Mouse (Mus musculus): Measurements from ENCODE around the gene Btg4. TPM values are rescaled to one million over a fixed set of nuclear protein-coding genes. Genes with fewer than 3 reads are reported as not detected.

Gene Btg4
- total RNA-seq, 1 experiment, result not detected

DNA sequence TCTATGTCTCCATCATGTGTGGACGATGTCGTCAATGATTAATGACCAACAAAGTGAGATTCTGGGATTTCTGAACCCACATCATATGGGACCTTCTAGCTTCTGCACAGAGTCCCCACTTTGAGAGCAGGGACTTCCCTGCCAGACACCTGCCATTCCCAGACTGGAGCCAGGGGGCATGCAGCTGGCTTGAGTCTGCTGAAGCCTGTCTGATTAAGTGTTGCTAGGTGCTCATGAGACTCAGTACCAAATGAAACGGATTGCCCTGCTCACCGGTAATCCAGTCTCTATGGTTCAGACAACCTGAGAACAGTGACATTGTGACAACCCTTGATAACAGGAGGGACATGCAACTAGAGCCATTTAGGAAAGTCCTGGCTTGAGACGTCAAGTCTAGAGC, 103.3 kb downstream of the Btg4 start:
- H3K4me1 ChIP-seq (ENCODE audit: control insufficient read depth in 2 of 2, insufficient read depth in 2 of 2, low read length in 2 of 2, poor library complexity in 1 of 2), result no peaks in the 10 kb centered on the region
- TF ChIP-seq CHD2 (IDR thresholded peaks at IDR 0.05; ENCODE audit: low read depth, low read length), result no peak
- TF ChIP-seq MAFK (IDR thresholded peaks at IDR 0.05; ENCODE audit: insufficient read depth, low read depth, low read length), result no peak
- no peak for TF ChIP-seq ZC3H11A (IDR thresholded peaks at IDR 0.05; ENCODE audit: borderline replicate concordance, low read depth, low read length)
- in situ Hi-C loops (cut with MboI; ENCODE audit: low sequenced_read_pairs in 2 of 2, unreplicated experiment in 2 of 2), result loop anchor here in 1 of 2 experiments (5.0 kb wide), 1 partner anchor 128 kb away; no protein-coding TSS in a partner anchor
- no peak overlapping the region for H3K4me3 ChIP-seq (ENCODE audit: insufficient read depth in 1 of 2, low read depth in 1 of 2, low read length in 2 of 2, poor library complexity in 1 of 2, severe bottlenecking in 1 of 2)
- no peak for DNase-seq (ENCODE audit: low read depth, low spot score)
- H3K27ac ChIP-seq (ENCODE audit: insufficient read depth, low read depth, low read length, poor library complexity, severe bottlenecking), result no peak overlapping the region
- no peak overlapping the region for H3K9ac ChIP-seq (ENCODE audit: insufficient read depth, low read depth, low read length, poor library complexity, severe bottlenecking)
- H3K36me3 ChIP-seq (ENCODE audit: control insufficient read depth, insufficient read depth, low read length, poor library complexity, severe bottlenecking), result no peaks in the 10 kb centered on the region
- no peaks in the 10 kb centered on the region for H3K9me3 ChIP-seq (ENCODE audit: control insufficient read depth, insufficient read depth, low read depth, low read length)

DNA sequence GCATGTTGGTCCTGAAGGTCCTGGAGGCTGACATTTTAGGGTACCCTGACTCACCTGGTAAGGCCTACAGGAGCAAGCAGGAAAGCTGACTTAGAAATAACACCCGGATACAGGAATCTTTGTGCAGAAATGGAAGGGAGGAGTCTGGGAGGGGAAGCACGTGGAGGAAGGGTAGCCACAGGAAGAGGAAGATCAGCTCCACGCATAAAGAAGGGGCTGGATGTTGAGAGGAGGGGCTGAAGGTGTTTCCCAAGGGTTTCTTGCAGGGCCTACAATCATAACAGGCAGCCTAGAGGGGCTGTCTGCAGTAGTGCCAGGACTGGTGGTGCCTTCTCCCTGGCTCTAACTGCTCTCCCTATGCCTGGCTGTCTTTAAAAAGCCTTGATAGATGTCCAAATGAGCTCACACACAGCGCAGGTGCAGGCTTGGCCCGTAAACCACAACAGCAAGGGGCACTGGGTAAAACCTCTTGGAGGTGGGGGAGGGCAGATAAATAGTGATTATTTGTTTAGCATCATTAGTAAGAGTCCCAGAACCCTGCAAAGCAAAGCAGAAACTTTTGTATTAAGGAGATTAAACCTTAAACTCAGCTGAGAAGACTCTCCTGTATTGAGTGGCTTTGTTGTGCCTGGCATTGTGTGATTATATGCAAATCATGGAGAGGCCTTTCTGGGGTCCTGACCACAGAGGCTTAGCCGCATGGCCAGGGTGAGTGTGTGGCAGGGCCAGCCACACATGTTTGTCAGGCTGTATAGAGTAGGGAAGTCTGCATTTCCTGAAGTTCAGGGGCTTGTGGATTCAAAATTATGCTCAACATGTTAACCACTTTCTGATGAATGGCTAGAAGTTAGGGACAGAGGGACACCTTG, 104.8 kb downstream of the Btg4 start, which contains the start of gene Gm32742:
Gene Gm32742, minus strand, starts transcription at position 206 of the 869 bp plus-strand sequence.
- in situ Hi-C loops (cut with MboI; ENCODE audit: low sequenced_read_pairs in 2 of 2, unreplicated experiment in 2 of 2), result no loop called here
- Histone ChIP-seq H3K4me1 (ENCODE audit: control insufficient read depth in 2 of 2, insufficient read depth in 2 of 2, low read length in 2 of 2, poor library complexity in 1 of 2) (no peaks in the 10 kb centered on the region), H3K4me3 (ENCODE audit: insufficient read depth in 1 of 2, low read depth in 1 of 2, low read length in 2 of 2, poor library complexity in 1 of 2, severe bottlenecking in 1 of 2) (no peak within 1 kb of the TSS), H3K36me3 (ENCODE audit: control insufficient read depth, insufficient read depth, low read length, poor library complexity, severe bottlenecking) (no peaks in the 10 kb centered on the region), H3K9me3 (ENCODE audit: control insufficient read depth, insufficient read depth, low read depth, low read length) (no peaks in the 10 kb centered on the region), H3K27ac (ENCODE audit: insufficient read depth, low read depth, low read length, poor library complexity, severe bottlenecking) (no peak within 1 kb of the TSS), H3K9ac (ENCODE audit: insufficient read depth, low read depth, low read length, poor library complexity, severe bottlenecking) (no peak within 1 kb of the TSS)
- TF ChIP-seq CHD2 (IDR thresholded peaks at IDR 0.05; ENCODE audit: low read depth, low read length) (no peak), ZNF384 (IDR thresholded peaks at IDR 0.05; ENCODE audit: low read depth, low read length) (no peak), ZC3H11A (IDR thresholded peaks at IDR 0.05; ENCODE audit: borderline replicate concordance, low read depth, low read length) (no peak), MAFK (IDR thresholded peaks at IDR 0.05; ENCODE audit: insufficient read depth, low read depth, low read length) (no peak), HCFC1 (IDR thresholded peaks at IDR 0.05; ENCODE audit: borderline replicate concordance, insufficient read depth, low read length) (no peak)
- no peak for DNase-seq (ENCODE audit: low read depth, low spot score)

DNA sequence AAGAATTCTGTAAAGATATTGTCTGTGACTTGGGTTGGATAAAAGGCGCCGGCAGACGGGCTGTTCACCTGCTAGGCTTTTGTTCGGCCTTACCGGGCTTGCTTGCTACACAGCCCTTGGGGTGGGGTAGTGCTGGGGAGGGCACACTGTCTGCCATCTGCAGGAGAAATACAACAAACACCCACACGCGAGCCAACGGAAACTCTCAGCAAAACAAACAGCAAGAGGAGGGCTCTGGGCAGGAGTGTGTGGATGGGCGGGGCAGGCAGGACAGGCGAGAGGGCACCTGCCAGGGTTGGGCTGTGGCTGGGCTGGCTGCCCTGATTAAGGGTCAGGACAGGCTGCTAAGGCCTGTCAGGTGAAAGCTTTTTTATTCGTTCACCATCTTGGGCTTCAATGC, 107.3 kb downstream of the Btg4 start:
- no peaks in the 10 kb centered on the region for H3K9me3 ChIP-seq (ENCODE audit: control insufficient read depth, insufficient read depth, low read depth, low read length)
- DNase-seq (ENCODE audit: low read depth, low spot score), result no peak
- no peak overlapping the region for H3K27ac ChIP-seq (ENCODE audit: insufficient read depth, low read depth, low read length, poor library complexity, severe bottlenecking)
- no peak overlapping the region for H3K4me3 ChIP-seq (ENCODE audit: insufficient read depth in 1 of 2, low read depth in 1 of 2, low read length in 2 of 2, poor library complexity in 1 of 2, severe bottlenecking in 1 of 2)
- H3K9ac ChIP-seq (ENCODE audit: insufficient read depth, low read depth, low read length, poor library complexity, severe bottlenecking), result no peak overlapping the region
- H3K4me1 ChIP-seq (ENCODE audit: control insufficient read depth in 2 of 2, insufficient read depth in 2 of 2, low read length in 2 of 2, poor library complexity in 1 of 2), result no peaks in the 10 kb centered on the region
- TF ChIP-seq ZC3H11A (IDR thresholded peaks at IDR 0.05; ENCODE audit: borderline replicate concordance, low read depth, low read length), result no peak
- no peak for TF ChIP-seq MAFK (IDR thresholded peaks at IDR 0.05; ENCODE audit: insufficient read depth, low read depth, low read length)
- TF ChIP-seq ZNF384 (IDR thresholded peaks at IDR 0.05; ENCODE audit: low read depth, low read length), result no peak
- no peak for TF ChIP-seq HCFC1 (IDR thresholded peaks at IDR 0.05; ENCODE audit: borderline replicate concordance, insufficient read depth, low read length)
- no peak for TF ChIP-seq CHD2 (IDR thresholded peaks at IDR 0.05; ENCODE audit: low read depth, low read length)
- no peaks in the 10 kb centered on the region for H3K36me3 ChIP-seq (ENCODE audit: control insufficient read depth, insufficient read depth, low read length, poor library complexity, severe bottlenecking)
- in situ Hi-C loops (cut with MboI; ENCODE audit: low sequenced_read_pairs in 2 of 2, unreplicated experiment in 2 of 2), result no loop called here

DNA sequence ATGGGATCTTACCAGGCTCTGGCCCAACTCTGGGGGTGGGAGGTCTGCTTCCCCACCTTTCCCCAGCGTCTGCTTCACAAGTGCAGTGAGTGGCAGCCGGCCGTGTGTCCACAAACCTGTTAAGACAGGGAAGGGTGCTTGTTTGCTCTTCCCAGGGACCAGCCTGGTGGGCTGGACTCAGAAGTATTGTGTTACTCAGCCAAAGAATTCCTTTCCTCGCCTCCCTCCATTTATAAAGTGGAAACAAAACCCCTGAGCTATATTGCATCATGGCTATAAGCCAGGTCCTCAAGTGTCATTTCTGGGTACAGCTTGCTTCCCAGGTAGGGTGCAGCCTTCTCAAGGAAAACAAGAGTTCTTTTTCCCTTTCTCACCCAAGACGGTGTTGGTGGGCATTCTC, 108.0 kb downstream of the Btg4 start:
- Histone ChIP-seq H3K36me3 (ENCODE audit: control insufficient read depth, insufficient read depth, low read length, poor library complexity, severe bottlenecking) (no peaks in the 10 kb centered on the region), H3K4me1 (ENCODE audit: control insufficient read depth in 2 of 2, insufficient read depth in 2 of 2, low read length in 2 of 2, poor library complexity in 1 of 2) (no peaks in the 10 kb centered on the region), H3K4me3 (ENCODE audit: insufficient read depth in 1 of 2, low read depth in 1 of 2, low read length in 2 of 2, poor library complexity in 1 of 2, severe bottlenecking in 1 of 2) (no peak overlapping the region), H3K27ac (ENCODE audit: insufficient read depth, low read depth, low read length, poor library complexity, severe bottlenecking) (no peak overlapping the region), H3K9ac (ENCODE audit: insufficient read depth, low read depth, low read length, poor library complexity, severe bottlenecking) (no peak overlapping the region), H3K9me3 (ENCODE audit: control insufficient read depth, insufficient read depth, low read depth, low read length) (no peaks in the 10 kb centered on the region)
- no peak for TF ChIP-seq CHD2 (IDR thresholded peaks at IDR 0.05; ENCODE audit: low read depth, low read length)
- TF ChIP-seq ZNF384 (IDR thresholded peaks at IDR 0.05; ENCODE audit: low read depth, low read length), result no peak
- DNase-seq (ENCODE audit: low read depth, low spot score), result no peak
- in situ Hi-C loops (cut with MboI; ENCODE audit: low sequenced_read_pairs in 2 of 2, unreplicated experiment in 2 of 2), result no loop called here
